Mouse (Mus musculus): ENCODE measurements around the gene Tnfaip2. TPM values are rescaled to one million over a fixed set of nuclear protein-coding genes. Genes with fewer than 3 reads are reported as not detected.

The Tnfaip2 gene
- polyA plus RNA-seq, 1 experiment from 2014 or later: 6.3 TPM

GRCm38 (mm10) chr12:111468206-111468605, 25.9 kb downstream of the Tnfaip2 start:
- ATAC-seq (ENCODE audit: insufficient number of reproducible peaks, insufficient read depth, low FRiP score, low TSS enrichment): no peak
- no peaks in the 10 kb centered on the region for H3K9me3 ChIP-seq
- no peak overlapping the region for H3K27ac ChIP-seq
- no peak overlapping the region for H3K9ac ChIP-seq
- no peak overlapping the region for H3K4me2 ChIP-seq (replicated peaks)
- no peaks in the 10 kb centered on the region for H3K36me3 ChIP-seq
- WGBS: 68% methylated on average over 7 of the region's 7 CpGs
- H3K4me1 ChIP-seq: peaks cover 6% of the 10 kb centered on the region; the same call in 1 of the 2 replicates
- H3K4me3 ChIP-seq: no peak overlapping the region
- H3K27me3 ChIP-seq: no peaks in the 10 kb centered on the region

GRCm38 (mm10) chr12:111469507-111469906, 27.2 kb downstream of the Tnfaip2 start:
- Histone ChIP-seq H3K36me3 (no peaks in the 10 kb centered on the region), H3K4me3 (no peak overlapping the region), H3K27ac (no peak overlapping the region), H3K4me1 (peaks cover under 1% of the 10 kb centered on the region; the same call in 1 of the 2 replicates), H3K9ac (no peak overlapping the region), H3K27me3 (no peaks in the 10 kb centered on the region), H3K9me3 (no peaks in the 10 kb centered on the region), H3K4me2 (replicated peaks) (no peak overlapping the region)
- ATAC-seq (ENCODE audit: insufficient number of reproducible peaks, insufficient read depth, low FRiP score, low TSS enrichment): no peak
- 8% methylated on average over 8 of the region's 8 CpGs for WGBS

- no peak overlapping the region for H3K9ac ChIP-seq
- no peak overlapping the region for H3K27ac ChIP-seq
- H3K4me3 ChIP-seq: no peak overlapping the region
- H3K4me1 ChIP-seq: peaks cover 10% of the 10 kb centered on the region; the same call in 1 of the 2 replicates
- H3K36me3 ChIP-seq: no peaks in the 10 kb centered on the region
- WGBS: 63% methylated on average over 1 of the region's 1 CpGs
- H3K4me2 ChIP-seq (replicated peaks): no peak overlapping the region
- H3K9me3 ChIP-seq: no peaks in the 10 kb centered on the region
- ATAC-seq (ENCODE audit: insufficient number of reproducible peaks, insufficient read depth, low FRiP score, low TSS enrichment): no peak
- H3K27me3 ChIP-seq: no peaks in the 10 kb centered on the region
Observed at GRCm38 (mm10) chr12:111471119-111471518, 28.9 kb downstream of the Tnfaip2 start.

- H3K4me3 ChIP-seq: no peak overlapping the region
- no peaks in the 10 kb centered on the region for H3K36me3 ChIP-seq
- H3K4me1 ChIP-seq: peaks cover 10% of the 10 kb centered on the region; the same call in 1 of the 2 replicates
- H3K4me2 ChIP-seq (replicated peaks): no peak overlapping the region
- no peaks in the 10 kb centered on the region for H3K27me3 ChIP-seq
- H3K9me3 ChIP-seq: no peaks in the 10 kb centered on the region
- ATAC-seq (ENCODE audit: insufficient number of reproducible peaks, insufficient read depth, low FRiP score, low TSS enrichment): no peak
- H3K27ac ChIP-seq: no peak overlapping the region
- 84% methylated on average over 3 of the region's 3 CpGs for WGBS
- H3K9ac ChIP-seq: no peak overlapping the region
Observed at GRCm38 (mm10) chr12:111471721-111472120, 29.5 kb downstream of the Tnfaip2 start.

- no peaks in the 10 kb centered on the region for H3K36me3 ChIP-seq
- no peaks in the 10 kb centered on the region for H3K27me3 ChIP-seq
- H3K27ac ChIP-seq: no peak overlapping the region
- ATAC-seq (ENCODE audit: insufficient number of reproducible peaks, insufficient read depth, low FRiP score, low TSS enrichment): no peak
- H3K9me3 ChIP-seq: no peaks in the 10 kb centered on the region
- H3K4me2 ChIP-seq (replicated peaks): no peak overlapping the region
- H3K9ac ChIP-seq: no peak overlapping the region
- H3K4me3 ChIP-seq: no peak overlapping the region
- 71% methylated on average over 5 of the region's 5 CpGs for WGBS
- peaks cover 10% of the 10 kb centered on the region; the same call in 1 of the 2 replicates for H3K4me1 ChIP-seq
Observed at GRCm38 (mm10) chr12:111472886-111473285, 30.6 kb downstream of the Tnfaip2 start.

- WGBS: 89% methylated on average over 3 of the region's 3 CpGs
- Histone ChIP-seq H3K4me1 (peaks cover 10% of the 10 kb centered on the region; the same call in 1 of the 2 replicates), H3K4me3 (no peak overlapping the region), H3K4me2 (replicated peaks) (no peak overlapping the region), H3K27me3 (no peaks in the 10 kb centered on the region), H3K27ac (no peak overlapping the region), H3K9me3 (no peaks in the 10 kb centered on the region), H3K9ac (no peak overlapping the region), H3K36me3 (no peaks in the 10 kb centered on the region)
- ATAC-seq (ENCODE audit: insufficient number of reproducible peaks, insufficient read depth, low FRiP score, low TSS enrichment): no peak
Observed at GRCm38 (mm10) chr12:111474384-111474783, 32.1 kb downstream of the Tnfaip2 start.

- no peak for ATAC-seq (ENCODE audit: insufficient number of reproducible peaks, insufficient read depth, low FRiP score, low TSS enrichment)
- H3K4me3 ChIP-seq: no peak overlapping the region
- no peak overlapping the region for H3K9ac ChIP-seq
- 45% methylated on average over 8 of the region's 8 CpGs for WGBS
- H3K9me3 ChIP-seq: no peaks in the 10 kb centered on the region
- H3K4me2 ChIP-seq (replicated peaks): no peak overlapping the region
- no peaks in the 10 kb centered on the region for H3K27me3 ChIP-seq
- H3K4me1 ChIP-seq: peaks cover 10% of the 10 kb centered on the region; the same call in 1 of the 2 replicates
- no peaks in the 10 kb centered on the region for H3K36me3 ChIP-seq
- no peak overlapping the region for H3K27ac ChIP-seq
Observed at GRCm38 (mm10) chr12:111474893-111475643, 32.8 kb downstream of the Tnfaip2 start.

GRCm38 (mm10) chr12:111478924-111479323, 36.7 kb downstream of the Tnfaip2 start:
- 0 out of 2 replicates have a peak overlapping the region, but pooled peaks have one; percentile 13 for H3K27ac ChIP-seq

GRCm38 (mm10) chr12:111479917-111480316, 37.6 kb downstream of the Tnfaip2 start:
- no peaks in the 10 kb centered on the region for H3K9me3 ChIP-seq
- no peak overlapping the region for H3K4me2 ChIP-seq (replicated peaks)
- peaks cover 11% of the 10 kb centered on the region for H3K4me1 ChIP-seq
- no peak for ATAC-seq (ENCODE audit: insufficient number of reproducible peaks, insufficient read depth, low FRiP score, low TSS enrichment)
- no peak overlapping the region for H3K4me3 ChIP-seq
- H3K36me3 ChIP-seq: no peaks in the 10 kb centered on the region
- WGBS: 59% methylated on average over 2 of the region's 2 CpGs
- H3K9ac ChIP-seq: no peak overlapping the region
- peaks cover 6% of the 10 kb centered on the region; the same call in 1 of the 2 replicates for H3K27me3 ChIP-seq
- H3K27ac ChIP-seq: peak overlapping the region; percentile 13; the same call in 1 of the 2 replicates

More at GRCm38 (mm10) chr12:111478924-111479323, 36.7 kb downstream of the Tnfaip2 start:
- Histone ChIP-seq H3K27me3 (no peaks in the 10 kb centered on the region), H3K9ac (no peak overlapping the region), H3K9me3 (no peaks in the 10 kb centered on the region), H3K4me3 (no peak overlapping the region), H3K36me3 (no peaks in the 10 kb centered on the region), H3K4me2 (replicated peaks) (no peak overlapping the region), H3K4me1 (peaks cover 15% of the 10 kb centered on the region)
- WGBS: 35% methylated on average over 5 of the region's 5 CpGs
- ATAC-seq (ENCODE audit: insufficient number of reproducible peaks, insufficient read depth, low FRiP score, low TSS enrichment): no peak

- peak overlapping the region; percentile 75 for H3K4me2 ChIP-seq (replicated peaks)
- H3K36me3 ChIP-seq: no peaks in the 10 kb centered on the region
- H3K9ac ChIP-seq: peak overlapping the region; percentile 63
- peak overlapping the region; percentile 51 for H3K27ac ChIP-seq
- WGBS: under 1% methylated on average over 63 of the region's 63 CpGs
- H3K4me3 ChIP-seq: peak overlapping the region; percentile 54
- peaks cover 26% of the 10 kb centered on the region for H3K4me1 ChIP-seq
- H3K27me3 ChIP-seq: peaks cover 20% of the 10 kb centered on the region; the same call in 1 of the 2 replicates
- no peak for ATAC-seq (ENCODE audit: insufficient number of reproducible peaks, insufficient read depth, low FRiP score, low TSS enrichment)
- H3K9me3 ChIP-seq: no peaks in the 10 kb centered on the region
Observed at GRCm38 (mm10) chr12:111485046-111485651, 42.9 kb downstream of the Tnfaip2 start.

- Histone ChIP-seq H3K27me3 (peaks cover 20% of the 10 kb centered on the region; the same call in 1 of the 2 replicates), H3K27ac (peak within 1 kb of the TSS; percentile 51)
Observed at GRCm38 (mm10) chr12:111485652-111486306, 43.5 kb downstream of the Tnfaip2 start, which contains the start of gene Gm266. Gene Gm266 (minus strand): TSS chr12:111485823.

More at GRCm38 (mm10) chr12:111485652-111486306, 43.5 kb downstream of the Tnfaip2 start, which contains the start of gene Gm266:
- H3K9me3 ChIP-seq: no peaks in the 10 kb centered on the region
- WGBS: under 1% methylated on average over 42 of the region's 58 CpGs
- H3K9ac ChIP-seq: peak within 1 kb of the TSS; percentile 63
- peak within 1 kb of the TSS; percentile 75 for H3K4me2 ChIP-seq (replicated peaks)
- H3K4me3 ChIP-seq: peak within 1 kb of the TSS; percentile 54
- peaks cover 26% of the 10 kb centered on the region for H3K4me1 ChIP-seq
- H3K36me3 ChIP-seq: no peaks in the 10 kb centered on the region
- peak; percentile 75 for ATAC-seq (ENCODE audit: insufficient number of reproducible peaks, insufficient read depth, low FRiP score, low TSS enrichment)

Measured in embryonic facial prominence, embryonic 12.5 days (tissue).